Mouse (Mus musculus) neutrophil, adult 5-6 weeks (primary cell): ENCODE data around the gene Sars2. TPM values are rescaled to one million over a fixed set of nuclear protein-coding genes. Genes with fewer than 3 reads are reported as not detected.

Experiments used
- ATAC-seq: fragments of 151-379, 151-347 bp; 2 replicates; pipeline ENCODE4 v1.8.0; 2017; ENCODE audit warnings: mild to moderate bottlenecking, moderate TSS enrichment; ENCODE audit not compliant: insufficient number of reproducible peaks, poor library complexity, low FRiP score, severe bottlenecking; ENCODE audit errors: extremely low read depth
- total RNA-seq: library from RNA; stranded (forward); fragments of 200-1000 nt; gene quantifications from 2 replicates; pipeline ENCODE4 v1.2.3, GENCODE M21; 2017

The Sars2 gene
- total RNA-seq, 1 experiment from 2014 or later: 5.9 TPM

- ATAC-seq: no peak
These were observed 28.5 kb downstream of the Sars2 start for GRCm38 (mm10) chr7:28770309-28770708.

GRCm38 (mm10) chr7:28771867-28772266 is 30.1 kb downstream of the Sars2 start:
- no peak for ATAC-seq

GRCm38 (mm10) chr7:28773163-28773562 is 31.4 kb downstream of the Sars2 start:
- peak; percentile 20; the same call in 1 of the 2 replicates for ATAC-seq

- ATAC-seq: no peak
These were observed 32.4 kb downstream of the Sars2 start for GRCm38 (mm10) chr7:28774164-28774563.

GRCm38 (mm10) chr7:28775129-28775528 is 33.3 kb downstream of the Sars2 start:
- ATAC-seq: no peak

- ATAC-seq: no peak
These were observed 37.0 kb downstream of the Sars2 start for GRCm38 (mm10) chr7:28778825-28779224.

GRCm38 (mm10) chr7:28780067-28780658 is 38.4 kb downstream of the Sars2 start:
- peak; percentile 63 for ATAC-seq

- no peak for ATAC-seq
These were observed 39.1 kb downstream of the Sars2 start for GRCm38 (mm10) chr7:28780857-28781256.

GRCm38 (mm10) chr7:28781261-28781663 is 39.5 kb downstream of the Sars2 start:
- peak; percentile 85 for ATAC-seq

GRCm38 (mm10) chr7:28785161-28785560 is 43.4 kb downstream of the Sars2 start:
- ATAC-seq: no peak

GRCm38 (mm10) chr7:28787884-28788283 is 46.1 kb downstream of the Sars2 start:
- ATAC-seq: no peak

- ATAC-seq: peak; percentile 82
These were observed 46.8 kb downstream of the Sars2 start, which contains the start of gene Rinl for GRCm38 (mm10) chr7:28788307-28789195. TSS of gene Rinl (plus strand) at chr7:28788969.

- no peak for ATAC-seq
These were observed 47.4 kb downstream of the Sars2 start for GRCm38 (mm10) chr7:28789235-28789634.

GRCm38 (mm10) chr7:28790066-28790806 is 48.4 kb downstream of the Sars2 start:
- no peak for ATAC-seq

GRCm38 (mm10) chr7:28791706-28792105 is 49.9 kb downstream of the Sars2 start:
- no peak for ATAC-seq

GRCm38 (mm10) chr7:28792391-28793185 is 50.8 kb downstream of the Sars2 start:
- no peak for ATAC-seq

- ATAC-seq: no peak
These were observed 52.0 kb downstream of the Sars2 start for GRCm38 (mm10) chr7:28793834-28794233.

- ATAC-seq: no peak
These were observed 52.7 kb downstream of the Sars2 start for GRCm38 (mm10) chr7:28794496-28794895.

- ATAC-seq: 0 out of 2 replicates have a peak, but pooled peaks have one; percentile 4
These were observed 54.0 kb downstream of the Sars2 start for GRCm38 (mm10) chr7:28795832-28796231.
